ENCODE assay signal across 18 mouse cellular contexts in the genomic region with DNA sequence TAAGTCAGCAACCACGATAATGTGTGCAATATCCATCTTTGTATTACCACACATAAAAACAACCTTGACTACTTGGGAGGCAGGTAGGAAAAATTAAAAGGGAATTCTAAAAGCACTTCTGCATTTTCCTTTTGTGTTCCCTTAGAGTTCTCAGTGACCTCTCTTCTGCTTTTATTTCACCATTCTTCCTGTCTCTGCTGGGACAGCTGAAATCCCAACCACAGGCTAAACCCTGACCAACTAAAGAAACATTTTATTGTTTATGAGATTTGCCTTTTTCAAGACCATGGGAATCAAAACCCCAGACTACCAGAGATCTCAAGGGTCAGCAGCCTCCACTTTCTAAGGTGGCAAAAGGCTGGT. TPM values are rescaled to one million over a fixed set of nuclear protein-coding genes. Genes with fewer than 3 reads are reported as not detected.
"Had no signal": no experiment of that assay in that cellular context is flagged by ENCODE, and none has a peak within 500 bp of the region (broad histone marks: within the 10 kb centered on the region; RNA-seq: fewer than 3 reads in every experiment).

No protein-coding gene starts in this region.

- H3K4me2 ChIP-seq: intestine, embryonic 15.5 days; lung, embryonic 14.5 days; midbrain, embryonic 11.5 days; neural tube, embryonic 12.5 days; neural tube, embryonic 15.5 days had no signal

- H3K27me3 ChIP-seq: intestine, embryonic 15.5 days; neural tube, embryonic 12.5 days; neural tube, embryonic 15.5 days had no signal

- ATAC-seq: intestine, embryonic 15.5 days; liver, postnatal 0 days; lung, postnatal 0 days had no signal

- H3K36me3 ChIP-seq: intestine, embryonic 15.5 days; neural tube, embryonic 12.5 days; neural tube, embryonic 15.5 days had no signal

- H3K9me3 ChIP-seq: intestine, embryonic 15.5 days; neural tube, embryonic 12.5 days; neural tube, embryonic 15.5 days had no signal

- DNase-seq: kidney, adult 11 months; kidney, postnatal 4 days; liver, postnatal 0 days; lung, embryonic 14.5 days; midbrain, embryonic 14.5 days; right cerebral cortex, adult 18-20 months; right cerebral cortex, postnatal 14 days; right cerebral cortex, postnatal 4 days; thymus, adult 2 months; thymus, postnatal 25 days had no signal

- H3K4me1 ChIP-seq: intestine, embryonic 15.5 days; neural tube, embryonic 12.5 days; neural tube, embryonic 15.5 days had no signal

- H3K27ac ChIP-seq: intestine, embryonic 15.5 days; liver, embryonic 14.5 days; macrophage; neural tube, embryonic 12.5 days; neural tube, embryonic 15.5 days; stomach, postnatal 0 days had no signal

- H3K9ac ChIP-seq: intestine, embryonic 15.5 days; liver, embryonic 14.5 days; liver, postnatal 0 days; lung, embryonic 14.5 days; neural tube, embryonic 12.5 days; neural tube, embryonic 15.5 days had no signal

- H3K4me3 ChIP-seq: intestine, embryonic 15.5 days; neural tube, embryonic 12.5 days; neural tube, embryonic 15.5 days had no signal

RNA-seq across cellular contexts. Expression of a gene that starts 33.8 kb away (rescaled TPM):
- polyA plus RNA-seq: macrophage had no signal
